Mouse (Mus musculus): Measurements from ENCODE around the gene Gm17657. TPM values are rescaled to one million over a fixed set of nuclear protein-coding genes. Genes with fewer than 3 reads are reported as not detected.
A peak's percentile ranks its signal among the peaks of the same experiment; 100 is the strongest.
"Not testable (repeated sequence)": the region's sequence is repeated elsewhere in the genome, so short reads cannot be mapped to it uniquely, and the experiment has no call there.

The Gm17657 gene
- total and polyA plus RNA-seq, 2 experiments from 2014 or later = not detected

DNA sequence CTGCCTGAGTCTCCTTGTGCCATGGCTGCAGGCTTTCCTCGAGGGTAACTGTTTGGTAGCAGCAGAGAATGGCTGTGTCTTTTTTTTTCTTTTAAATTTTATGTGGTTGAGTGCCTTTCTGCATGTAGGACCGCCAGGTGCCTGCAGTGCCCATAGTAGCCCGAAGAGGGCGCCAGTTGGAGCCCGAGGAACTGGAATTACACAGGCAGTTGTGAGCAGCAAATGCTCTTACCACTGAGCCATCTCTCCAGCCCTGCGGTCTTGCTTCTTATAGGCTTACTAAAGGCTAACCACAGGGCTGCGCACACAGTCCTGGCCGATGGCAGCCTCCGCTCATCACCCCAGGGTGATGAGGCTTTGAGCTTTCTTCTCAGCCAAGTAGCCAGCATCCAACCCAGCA lies 18.2 kb downstream of the Gm17657 start:
- TF ChIP-seq CTCF (IDR thresholded peaks at IDR 0.05) = peak; percentile 37
- no peaks in the 10 kb centered on the region for H3K4me1 ChIP-seq (ENCODE audit: insufficient read depth, low read length)
- 76% methylated on average over 9 of the region's 9 CpGs for WGBS
- no peaks in the 10 kb centered on the region for H3K27me3 ChIP-seq (ENCODE audit: insufficient read depth, low read length)
- H3K9me3 ChIP-seq (ENCODE audit: low read length) = no peaks in the 10 kb centered on the region
- H3K4me2 ChIP-seq (ENCODE audit: low read depth, low read length, poor library complexity, severe bottlenecking) = no peak overlapping the region
- ATAC-seq (ENCODE audit: low FRiP score) (no peak), DNase-seq (ENCODE audit: low spot score) (no peak)
- H3K4me3 ChIP-seq (ENCODE audit: low read depth, low read length) = no peak overlapping the region
- no peak overlapping the region for H3K27ac ChIP-seq (ENCODE audit: low read depth, low read length)
- no peaks in the 10 kb centered on the region for H3K36me3 ChIP-seq (ENCODE audit: insufficient read depth, low read length)
- no peak overlapping the region for H3K9ac ChIP-seq (replicated peaks; ENCODE audit: low read length, poor library complexity, severe bottlenecking)

DNA sequence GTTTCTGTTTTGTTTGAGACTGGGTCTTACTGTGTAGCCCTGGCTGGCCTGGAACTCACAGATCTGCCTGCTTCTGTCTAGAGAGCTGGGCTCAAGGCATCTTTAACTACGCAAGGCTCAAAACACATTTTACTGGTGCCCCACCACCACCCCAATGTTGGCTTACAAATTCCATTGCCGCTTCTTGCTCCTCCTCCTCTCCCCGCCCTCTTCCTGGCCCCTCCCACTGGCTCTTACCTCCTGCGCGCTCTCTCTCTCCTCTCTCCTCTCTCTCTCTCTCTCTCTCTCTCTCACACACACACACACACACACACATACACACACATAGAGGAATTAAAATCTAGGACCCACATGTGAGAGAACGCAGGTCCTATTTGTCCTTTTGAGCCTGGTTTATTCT lies 18.9 kb downstream of the Gm17657 start:
- TF ChIP-seq CTCF (IDR thresholded peaks at IDR 0.05) = no peak
- H3K36me3 ChIP-seq (ENCODE audit: insufficient read depth, low read length) = no peaks in the 10 kb centered on the region
- DNase-seq (ENCODE audit: low spot score) (no peak), ATAC-seq (ENCODE audit: low FRiP score) (no peak)
- WGBS = 87% methylated on average over 6 of the region's 6 CpGs
- no peak overlapping the region for H3K27ac ChIP-seq (ENCODE audit: low read depth, low read length)
- no peak overlapping the region for H3K9ac ChIP-seq (replicated peaks; ENCODE audit: low read length, poor library complexity, severe bottlenecking)
- no peaks in the 10 kb centered on the region for H3K9me3 ChIP-seq (ENCODE audit: low read length)
- H3K4me3 ChIP-seq (ENCODE audit: low read depth, low read length) = no peak overlapping the region
- H3K4me2 ChIP-seq (ENCODE audit: low read depth, low read length, poor library complexity, severe bottlenecking) = no peak overlapping the region
- H3K4me1 ChIP-seq (ENCODE audit: insufficient read depth, low read length) = no peaks in the 10 kb centered on the region
- H3K27me3 ChIP-seq (ENCODE audit: insufficient read depth, low read length) = no peaks in the 10 kb centered on the region

DNA sequence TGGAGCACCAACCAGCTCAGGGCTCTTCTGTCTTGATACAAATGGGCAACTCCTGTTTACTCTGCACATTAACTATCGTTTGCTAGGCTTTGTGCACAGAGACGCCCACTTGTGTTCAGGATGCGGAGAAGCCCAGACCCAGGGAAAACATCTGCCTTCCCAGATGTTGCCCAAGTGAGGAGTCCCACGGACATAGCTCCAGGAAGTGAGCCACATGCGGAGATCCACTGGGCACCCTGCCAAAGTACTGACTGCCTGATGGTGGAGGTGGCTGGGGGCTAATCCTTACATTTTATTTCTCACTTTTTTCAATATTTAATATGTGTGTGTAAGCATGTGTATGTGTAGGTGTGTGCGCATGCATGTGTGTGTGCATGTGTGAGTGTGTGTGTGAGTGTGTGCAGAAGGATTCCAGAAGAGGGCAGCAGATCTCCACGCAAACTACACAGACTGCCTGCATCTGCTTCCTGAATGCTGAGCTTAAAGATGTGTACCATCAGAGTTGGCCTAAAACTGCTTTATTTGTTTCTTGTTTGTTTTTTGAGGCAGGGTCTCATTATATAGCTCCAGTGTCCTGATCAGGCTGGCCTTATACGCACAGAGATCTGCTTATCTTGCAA lies 20.8 kb downstream of the Gm17657 start:
- Histone ChIP-seq H3K9ac (replicated peaks; ENCODE audit: low read length, poor library complexity, severe bottlenecking) (no peak overlapping the region), H3K36me3 (ENCODE audit: insufficient read depth, low read length) (no peaks in the 10 kb centered on the region), H3K27me3 (ENCODE audit: insufficient read depth, low read length) (no peaks in the 10 kb centered on the region), H3K9me3 (ENCODE audit: low read length) (no peaks in the 10 kb centered on the region), H3K4me1 (ENCODE audit: insufficient read depth, low read length) (no peaks in the 10 kb centered on the region), H3K4me2 (ENCODE audit: low read depth, low read length, poor library complexity, severe bottlenecking) (no peak overlapping the region), H3K27ac (ENCODE audit: low read depth, low read length) (no peak overlapping the region), H3K4me3 (ENCODE audit: low read depth, low read length) (no peak overlapping the region)
- 84% methylated on average over 8 of the region's 8 CpGs for WGBS
- ATAC-seq (ENCODE audit: low FRiP score) (no peak), DNase-seq (ENCODE audit: low spot score) (peak; percentile 21)
- peak; percentile 67 for TF ChIP-seq CTCF (IDR thresholded peaks at IDR 0.05)

DNA sequence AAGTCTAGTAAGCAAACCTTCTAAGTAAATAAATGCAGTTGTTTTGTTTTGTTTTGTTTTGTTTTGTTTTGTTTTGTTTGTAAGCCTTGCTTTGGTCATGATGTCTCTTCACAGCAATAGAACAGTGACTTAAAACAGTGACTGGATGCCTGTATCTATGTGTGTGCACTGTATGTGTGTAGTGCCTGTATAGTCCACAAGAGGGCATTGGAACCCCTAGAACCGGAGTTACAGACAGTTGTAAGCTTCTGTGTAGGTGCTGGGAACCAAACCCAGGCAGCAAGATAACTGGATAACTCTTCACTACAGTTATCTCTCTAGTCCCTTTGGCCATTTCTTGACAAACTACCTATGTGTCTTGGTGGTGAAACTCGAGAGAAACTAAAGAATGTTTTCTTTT lies 23.8 kb downstream of the Gm17657 start:
- H3K36me3 ChIP-seq (ENCODE audit: insufficient read depth, low read length) = no peaks in the 10 kb centered on the region
- H3K4me2 ChIP-seq (ENCODE audit: low read depth, low read length, poor library complexity, severe bottlenecking) = no peak overlapping the region
- H3K9me3 ChIP-seq (ENCODE audit: low read length) = no peaks in the 10 kb centered on the region
- H3K9ac ChIP-seq (replicated peaks; ENCODE audit: low read length, poor library complexity, severe bottlenecking) = no peak overlapping the region
- TF ChIP-seq CTCF (IDR thresholded peaks at IDR 0.05) = peak; percentile 17; the same call in 1 of the 2 replicates
- H3K27me3 ChIP-seq (ENCODE audit: insufficient read depth, low read length) = no peaks in the 10 kb centered on the region
- no peak overlapping the region for H3K4me3 ChIP-seq (ENCODE audit: low read depth, low read length)
- H3K4me1 ChIP-seq (ENCODE audit: insufficient read depth, low read length) = no peaks in the 10 kb centered on the region
- no peak for ATAC-seq (ENCODE audit: low FRiP score)
- WGBS = 76% methylated on average over 2 of the region's 2 CpGs
- no peak overlapping the region for H3K27ac ChIP-seq (ENCODE audit: low read depth, low read length)
- no peak for DNase-seq (ENCODE audit: low spot score)

DNA sequence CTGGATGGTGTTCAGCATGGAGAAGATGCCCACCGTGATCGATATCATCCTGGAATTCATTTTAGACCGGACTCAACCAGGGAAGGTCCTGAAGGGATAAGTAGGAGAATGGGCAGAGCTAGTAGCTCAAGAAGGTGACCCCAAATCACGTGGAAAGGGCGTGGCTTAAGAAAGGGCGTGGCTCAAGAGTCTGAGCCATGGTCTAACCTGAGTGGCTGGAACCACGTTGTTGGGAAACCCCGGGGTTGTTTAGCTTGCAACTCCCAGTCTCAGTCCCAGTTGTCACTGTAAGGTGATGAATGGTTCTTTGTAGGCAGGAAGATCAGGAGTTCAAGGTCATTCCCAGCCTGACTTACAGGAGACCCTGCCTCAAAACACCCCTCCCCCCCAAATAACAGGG lies 29.7 kb downstream of the Gm17657 start:
- ATAC-seq (ENCODE audit: low FRiP score) (no peak), DNase-seq (ENCODE audit: low spot score) (no peak)
- H3K9ac ChIP-seq (replicated peaks; ENCODE audit: low read length, poor library complexity, severe bottlenecking) = no peak overlapping the region
- H3K36me3 ChIP-seq (ENCODE audit: insufficient read depth, low read length) = no peaks in the 10 kb centered on the region
- H3K4me1 ChIP-seq (ENCODE audit: insufficient read depth, low read length) = no peaks in the 10 kb centered on the region
- no peak overlapping the region for H3K4me2 ChIP-seq (ENCODE audit: low read depth, low read length, poor library complexity, severe bottlenecking)
- no peak overlapping the region for H3K27ac ChIP-seq (ENCODE audit: low read depth, low read length)
- H3K9me3 ChIP-seq (ENCODE audit: low read length) = no peaks in the 10 kb centered on the region
- H3K4me3 ChIP-seq (ENCODE audit: low read depth, low read length) = no peak overlapping the region
- WGBS = 82% methylated on average over 8 of the region's 8 CpGs
- TF ChIP-seq CTCF (IDR thresholded peaks at IDR 0.05) = no peak
- no peaks in the 10 kb centered on the region for H3K27me3 ChIP-seq (ENCODE audit: insufficient read depth, low read length)

DNA sequence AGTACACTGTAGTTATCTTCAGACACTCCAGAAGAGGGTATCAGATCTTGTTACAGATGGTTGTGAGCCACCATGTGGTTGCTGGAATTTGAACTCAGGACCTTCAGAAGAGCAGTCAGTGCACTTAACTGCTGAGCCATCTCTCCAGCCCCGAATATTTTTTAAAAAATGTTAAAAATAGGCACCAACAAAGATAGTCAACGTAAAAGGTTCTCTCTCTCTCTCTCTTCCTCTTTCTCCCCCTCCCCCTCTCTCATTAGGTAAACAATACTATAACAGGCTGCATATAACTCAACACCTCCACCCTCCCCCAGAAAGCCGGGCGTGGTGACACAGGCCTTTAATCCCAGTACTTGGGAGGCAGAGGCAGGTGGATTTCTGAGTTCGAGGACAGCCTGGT lies 30.8 kb downstream of the Gm17657 start:
- H3K27me3 ChIP-seq (ENCODE audit: insufficient read depth, low read length); H3K4me2 ChIP-seq (ENCODE audit: low read depth, low read length, poor library complexity, severe bottlenecking); ATAC-seq (ENCODE audit: low FRiP score); H3K9me3 ChIP-seq (ENCODE audit: low read length); H3K36me3 ChIP-seq (ENCODE audit: insufficient read depth, low read length); H3K4me3 ChIP-seq (ENCODE audit: low read depth, low read length); H3K9ac ChIP-seq (replicated peaks; ENCODE audit: low read length, poor library complexity, severe bottlenecking); DNase-seq (ENCODE audit: low spot score); H3K27ac ChIP-seq (ENCODE audit: low read depth, low read length); H3K4me1 ChIP-seq (ENCODE audit: insufficient read depth, low read length): not testable (repeated sequence)
- 93% methylated on average over 5 of the region's 5 CpGs for WGBS

Data from midbrain, postnatal 0 days (tissue).